Mouse (Mus musculus) myocyte (in vitro differentiated cells): ENCODE measurements at regions not wholly inside any gene's neighbourhood (a gene's known extent, or its start where the extent isn't known, plus 50 kb on each side); places are given as distances from the start of the nearest gene placed in this dataset.

Experiments
- E2F4 ChIP-seq: IDR thresholded peaks from one replicate; pipeline ENCODE4 v1.6.1; 2011; ENCODE audit warnings: mild to moderate bottlenecking, control low read depth, moderate library complexity; ENCODE audit not compliant: insufficient read depth
- POLR2A ChIP-seq: IDR thresholded peaks from one replicate; pipeline ENCODE4 v1.6.1; 2011; ENCODE audit warnings: low read depth, mild to moderate bottlenecking, control low read depth, moderate library complexity; ENCODE audit not compliant: insufficient read length
- USF1 ChIP-seq: IDR thresholded peaks from one replicate; pipeline ENCODE4 v1.6.1; 2011; ENCODE audit warnings: low read depth, mild to moderate bottlenecking, control low read depth, moderate library complexity

- TF ChIP-seq POLR2A, result no peak
- TF ChIP-seq USF1, result no peak
- no peak for TF ChIP-seq E2F4
Observed at GRCm38 (mm10) chr5:64602356-64602936, 200.7 kb upstream of the Klf3 start.
